Mouse (Mus musculus): ENCODE measurements around the gene Tc2n. TPM values are rescaled to one million over a fixed set of nuclear protein-coding genes. Genes with fewer than 3 reads are reported as not detected.

The Tc2n gene
- total RNA-seq, 1 experiment from 2014 or later, result 0.94 TPM

Other genes with a start within 250 kb of the Tc2n start
- not detected in 2 replicates for gene Fbln5, start 100.5 kb upstream of the Tc2n start, total RNA-seq (2017)
- gene Trip11, start 194.7 kb upstream of the Tc2n start, total RNA-seq (2017), result 45.6 and 47.5 TPM in 2 replicates
- gene Atxn3, start 239.7 kb upstream of the Tc2n start, total RNA-seq (2017), result 48.0 and 55.8 TPM in 2 replicates